Comparison of ENCODE assay signal across 9 mouse cellular contexts in the genomic region with DNA sequence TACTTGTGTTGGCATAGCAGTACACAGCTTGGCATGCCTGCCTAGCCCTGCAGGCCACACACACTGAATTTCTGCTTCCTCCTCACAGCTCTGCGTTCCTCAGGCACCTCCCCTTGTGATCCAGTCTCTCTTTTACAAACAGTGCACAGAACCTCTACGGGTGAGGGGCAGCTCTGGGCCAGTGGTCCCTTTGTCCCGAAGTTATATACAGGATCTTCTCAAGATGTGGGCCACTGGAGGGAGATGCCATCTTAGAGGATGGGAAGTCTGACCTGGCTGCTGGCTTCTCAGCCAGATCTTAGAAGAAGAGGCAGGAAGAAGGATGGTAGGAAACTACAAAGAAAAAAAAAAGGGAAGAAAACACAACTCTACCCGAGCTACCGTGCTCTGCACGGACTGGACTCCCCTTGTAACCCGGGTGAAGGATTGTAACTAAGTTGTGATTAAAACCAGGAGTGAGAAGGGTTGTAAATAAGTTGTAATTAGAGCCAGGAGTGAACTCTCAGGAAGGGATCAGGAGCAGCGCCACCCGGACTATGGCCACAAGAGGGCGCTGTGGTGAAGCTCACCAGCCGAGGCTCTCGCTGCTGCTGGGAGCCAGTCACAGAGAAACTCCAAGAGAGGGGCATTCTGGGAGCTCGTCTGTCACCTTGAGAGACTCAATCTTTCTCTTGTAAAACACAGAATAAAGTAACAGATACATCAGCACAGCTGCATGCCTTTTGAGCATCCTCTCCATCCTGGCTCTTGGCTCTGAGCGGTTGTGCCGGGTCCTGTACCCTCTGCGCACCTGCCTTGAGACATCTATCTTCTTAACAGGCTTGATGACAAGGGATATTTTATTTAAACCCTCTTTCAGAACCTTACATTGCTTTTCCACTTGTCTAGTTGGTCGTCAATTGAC.
DNase-seq lines count a peak whose midpoint lies in the region; ATAC-seq lines count a peak whose summit lies in the region.
"Had no signal": no experiment of that assay in that cellular context is flagged by ENCODE, and none has a peak within 500 bp of the region (broad histone marks: within the 10 kb centered on the region; RNA-seq: fewer than 3 reads in every experiment).

No protein-coding gene starts in this region.

- WGBS in forebrain, embryonic 12.5 days: 19% methylated on average over 17 of the region's 17 CpGs

- intact Hi-C loops in heart, postnatal 10 days (cut with DNase I): loop anchor here (1.0 to 5.0 kb wide), 3 partner anchors 109 to 684 kb away; a partner anchor contains a TSS

- no peak overlapping the region for H3K9ac ChIP-seq in forebrain, embryonic 12.5 days
- H3K9ac ChIP-seq: limb, embryonic 15.5 days had no signal

- H3K27me3 ChIP-seq in forebrain, embryonic 12.5 days: peaks cover 17% of the 10 kb centered on the region

- DNase-seq in ES-CJ7 (ENCODE audit: low read depth, low spot score): peak; percentile 85
- DNase-seq in c-Kit-positive CD71-positive TER-119-negative erythroid progenitor cells, embryonic 14.5 days (ENCODE audit: low read depth): peak; percentile 32
- peak; percentile 87 to 93 for DNase-seq in heart, postnatal 10 days
- peak; percentile 82 to 90 for DNase-seq in kidney, postnatal 25 days
- peak; percentile 68 to 74 for DNase-seq in lung, adult 18-20 months
- DNase-seq in ovary, adult 18-20 months (ENCODE audit: low spot score): peak; percentile 55
- DNase-seq in thymus, postnatal 10 days (ENCODE audit: low spot score in 2 of 2): peak; percentile 53 to 87

- no peak overlapping the region for H3K4me3 ChIP-seq in forebrain, embryonic 12.5 days (replicated peaks)
- H3K4me3 ChIP-seq: limb, embryonic 15.5 days had no signal

- H3K4me2 ChIP-seq in forebrain, embryonic 12.5 days: no peak overlapping the region
- H3K4me2 ChIP-seq: limb, embryonic 15.5 days had no signal

- H3K27ac ChIP-seq in forebrain, embryonic 12.5 days: peak overlapping the region; percentile 50; the same call in 1 of the 2 replicates
- H3K27ac ChIP-seq: limb, embryonic 15.5 days had no signal

- H3K4me1 ChIP-seq in forebrain, embryonic 12.5 days: peaks cover 19% of the 10 kb centered on the region

- no peaks in the 10 kb centered on the region for H3K36me3 ChIP-seq in forebrain, embryonic 12.5 days (replicated peaks)
- H3K36me3 ChIP-seq: limb, embryonic 15.5 days had no signal

- no peaks in the 10 kb centered on the region for H3K9me3 ChIP-seq in forebrain, embryonic 12.5 days
- H3K9me3 ChIP-seq: limb, embryonic 15.5 days had no signal

- peak; percentile 63 for ATAC-seq in forebrain, embryonic 12.5 days (ENCODE audit: low FRiP score)

Comparison
In these comparisons a context has a peak if more than half of its experiments do, and no peak if none do; other contexts are left out.
1. DNase-seq: peak in every context shown above with its lines; median percentile 90 in heart, postnatal 10 days; 86 in kidney, postnatal 25 days; 85 in ES-CJ7; 71 in lung, adult 18-20 months; 70 in thymus, postnatal 10 days; 55 in ovary, adult 18-20 months; 32 in c-Kit-positive CD71-positive TER-119-negative erythroid progenitor cells, embryonic 14.5 days.